8 mouse cellular contexts compared by ENCODE assay signal in the genomic region with DNA sequence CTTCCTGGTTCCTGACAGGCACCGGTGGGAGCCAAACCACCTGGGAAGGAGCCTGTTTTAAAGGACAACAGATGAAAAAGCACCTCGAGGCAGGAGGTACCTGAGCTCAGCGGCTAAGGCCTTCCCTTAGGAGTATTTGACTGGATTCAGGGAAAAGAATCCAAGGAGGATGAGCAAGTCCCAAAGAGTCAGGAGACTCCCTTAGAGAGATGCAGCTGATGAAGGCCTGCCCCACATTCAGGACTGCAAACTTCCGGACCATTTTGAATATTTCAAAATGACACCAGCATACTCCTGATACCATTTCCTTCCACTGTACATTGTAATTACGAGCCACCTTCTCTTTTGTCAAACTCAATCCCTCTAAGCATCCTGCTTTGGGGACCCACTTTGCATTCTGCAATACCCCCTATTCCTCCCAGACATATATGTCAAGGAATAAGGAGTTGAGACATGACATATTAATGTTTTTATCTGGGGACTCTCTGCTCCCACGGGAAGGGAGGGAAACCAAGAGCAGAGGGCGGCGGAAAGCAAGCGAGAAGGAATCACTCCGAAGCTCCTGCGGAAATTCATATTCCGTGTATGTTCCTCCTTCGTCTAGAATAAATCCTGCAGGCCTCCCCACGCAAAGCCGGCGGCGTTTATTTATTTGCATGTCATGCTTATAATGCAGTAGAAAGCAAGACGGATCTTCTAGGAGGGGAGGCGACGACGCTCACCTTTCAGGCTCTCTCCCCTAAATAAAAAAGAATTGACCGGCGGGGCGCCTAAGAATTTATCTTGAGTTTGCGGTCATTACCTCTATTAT.
DNase-seq lines count a peak whose midpoint lies in the region; ATAC-seq lines count a peak whose summit lies in the region.

No protein-coding gene starts in this region.

- DNase-seq in kidney, postnatal 25 days, result no peak
- peak; percentile 62 for DNase-seq in cerebellum, adult 9-11 months
- DNase-seq in thymus, adult 18-20 months, result no peak
- DNase-seq in right cerebral cortex, postnatal 25 days, result no peak

- H3K4me3 ChIP-seq in kidney, embryonic 15.5 days (replicated peaks), result peak overlapping the region; percentile 52
- H3K4me3 ChIP-seq in hindbrain, embryonic 13.5 days, result peak overlapping the region; percentile 41
- peak overlapping the region; percentile 39; the same call in 1 of the 2 replicates for H3K4me3 ChIP-seq in neural tube, embryonic 14.5 days (ENCODE audit: low read depth, low read length)

- H3K27ac ChIP-seq in kidney, embryonic 15.5 days, result peak overlapping the region; percentile 95
- H3K27ac ChIP-seq in hindbrain, embryonic 13.5 days, result peak overlapping the region; percentile 96
- H3K27ac ChIP-seq in neural tube, embryonic 14.5 days (ENCODE audit: low read depth, low read length), result peak overlapping the region; percentile 93

- H3K9me3 ChIP-seq in kidney, embryonic 15.5 days (replicated peaks), result no peaks in the 10 kb centered on the region
- H3K9me3 ChIP-seq in hindbrain, embryonic 13.5 days, result no peaks in the 10 kb centered on the region
- H3K9me3 ChIP-seq in neural tube, embryonic 14.5 days (ENCODE audit: control insufficient read depth, low read length), result no peaks in the 10 kb centered on the region

- H3K4me1 ChIP-seq in kidney, embryonic 15.5 days, result peaks cover 39% of the 10 kb centered on the region
- H3K4me1 ChIP-seq in hindbrain, embryonic 13.5 days (replicated peaks), result peaks cover 42% of the 10 kb centered on the region
- H3K4me1 ChIP-seq in neural tube, embryonic 14.5 days (ENCODE audit: control insufficient read depth, insufficient read depth, low read length), result peaks cover 19% of the 10 kb centered on the region

- H3K36me3 ChIP-seq in kidney, embryonic 15.5 days, result no peaks in the 10 kb centered on the region
- no peaks in the 10 kb centered on the region for H3K36me3 ChIP-seq in hindbrain, embryonic 13.5 days
- no peaks in the 10 kb centered on the region for H3K36me3 ChIP-seq in neural tube, embryonic 14.5 days (ENCODE audit: control insufficient read depth, insufficient read depth, low read length)

- peaks cover 23% of the 10 kb centered on the region for H3K27me3 ChIP-seq in kidney, embryonic 15.5 days
- no peaks in the 10 kb centered on the region for H3K27me3 ChIP-seq in hindbrain, embryonic 13.5 days
- no peaks in the 10 kb centered on the region for H3K27me3 ChIP-seq in neural tube, embryonic 14.5 days (ENCODE audit: control insufficient read depth, insufficient read depth, low read length)

- ATAC-seq in kidney, embryonic 15.5 days (replicated peaks; ENCODE audit: low FRiP score), result 0 out of 2 replicates have a peak, but pooled peaks have one; percentile 1
- ATAC-seq in hindbrain, embryonic 13.5 days (ENCODE audit: low FRiP score), result no peak
- ATAC-seq in neural tube, embryonic 14.5 days (ENCODE audit: low read depth), result peak; percentile 12
- no peak for ATAC-seq in inflammation-experienced regulatory T-cells, adult 6 months

- H3K9ac ChIP-seq in kidney, embryonic 15.5 days, result peak overlapping the region; percentile 74
- peak overlapping the region; percentile 83 for H3K9ac ChIP-seq in hindbrain, embryonic 13.5 days
- no peak overlapping the region for H3K9ac ChIP-seq in neural tube, embryonic 14.5 days (replicated peaks; ENCODE audit: low read depth, low read length)

- H3K4me2 ChIP-seq in kidney, embryonic 15.5 days, result peak overlapping the region; percentile 82
- H3K4me2 ChIP-seq in hindbrain, embryonic 13.5 days, result peak overlapping the region; percentile 67
- peak overlapping the region; percentile 97 for H3K4me2 ChIP-seq in neural tube, embryonic 14.5 days (ENCODE audit: low read depth, low read length)

- WGBS in kidney, embryonic 15.5 days, result 3% methylated on average over 25 of the region's 25 CpGs
- WGBS in hindbrain, embryonic 13.5 days, result 3% methylated on average over 25 of the region's 25 CpGs
- WGBS in neural tube, embryonic 14.5 days, result 1% methylated on average over 25 of the region's 25 CpGs

Comparison
In these comparisons a context has a peak if more than half of its experiments do, and no peak if none do; other contexts are left out.
1. ATAC-seq: peak in kidney, embryonic 15.5 days (single experiment) and neural tube, embryonic 14.5 days (single experiment); none in hindbrain, embryonic 13.5 days (single experiment) and inflammation-experienced regulatory T-cells, adult 6 months (single experiment).
2. Peak in every context shown above with its lines, with median percentiles within 50 percentile points of each other: H3K27ac ChIP-seq, H3K4me2 ChIP-seq and H3K4me3 ChIP-seq.